Mouse (Mus musculus): ENCODE measurements at regions not wholly inside any gene's neighbourhood (a gene's known extent, or its start where the extent isn't known, plus 50 kb on each side); places are given as distances from the start of the nearest gene placed in this dataset.

DNA sequence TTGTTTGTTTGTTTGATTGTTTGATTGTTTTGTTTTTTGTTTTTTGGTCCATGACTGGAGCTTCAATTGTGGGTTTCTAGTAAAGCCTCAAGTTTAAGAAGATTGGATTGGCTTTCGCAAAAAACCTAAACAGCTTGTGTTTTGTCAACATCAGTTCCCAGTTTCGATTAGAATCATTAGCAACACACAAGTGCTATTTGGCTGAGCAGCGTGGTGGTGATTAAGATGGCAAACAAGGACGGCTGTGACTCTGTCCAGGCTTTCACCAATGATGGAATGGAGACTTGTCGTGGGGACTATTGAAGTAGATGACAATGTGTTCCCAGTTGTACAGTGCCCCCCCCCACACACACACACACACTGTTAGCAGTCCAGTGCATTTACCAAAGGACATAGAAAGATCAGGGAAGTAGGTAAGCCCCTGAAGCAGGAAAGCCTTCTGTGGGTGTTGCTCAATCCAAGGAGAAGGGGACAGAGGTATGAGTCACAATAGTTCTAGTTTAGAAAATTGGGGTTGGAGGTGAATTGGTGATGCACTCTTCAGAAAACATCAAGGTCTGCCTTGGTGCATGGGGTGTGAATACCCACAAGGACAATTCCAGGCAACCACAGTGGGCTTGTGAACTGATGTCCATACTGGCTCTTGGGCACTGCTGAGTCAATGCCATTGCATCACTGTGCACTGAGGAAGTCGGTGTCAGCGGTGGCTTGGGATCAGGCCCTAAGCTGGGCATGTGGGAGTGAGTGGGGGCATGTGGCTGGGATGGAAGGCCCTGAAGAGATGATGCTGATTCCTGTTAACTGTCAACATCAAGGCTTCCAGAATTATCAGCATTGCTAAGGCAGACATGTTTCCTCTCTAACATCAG, 174.5 kb upstream of the Cox10 start:
- DNase-seq (ENCODE audit: extremely low spot score in 1 of 2, low spot score in 2 of 2) = no peak
- intact Hi-C loops (cut with DNase I) = no loop called here

- intact Hi-C loops (cut with DNase I) = no loop called here
These were observed 157.6 kb upstream of the Cox10 start for GRCm38 (mm10) chr11:64236873-64237272.

DNA sequence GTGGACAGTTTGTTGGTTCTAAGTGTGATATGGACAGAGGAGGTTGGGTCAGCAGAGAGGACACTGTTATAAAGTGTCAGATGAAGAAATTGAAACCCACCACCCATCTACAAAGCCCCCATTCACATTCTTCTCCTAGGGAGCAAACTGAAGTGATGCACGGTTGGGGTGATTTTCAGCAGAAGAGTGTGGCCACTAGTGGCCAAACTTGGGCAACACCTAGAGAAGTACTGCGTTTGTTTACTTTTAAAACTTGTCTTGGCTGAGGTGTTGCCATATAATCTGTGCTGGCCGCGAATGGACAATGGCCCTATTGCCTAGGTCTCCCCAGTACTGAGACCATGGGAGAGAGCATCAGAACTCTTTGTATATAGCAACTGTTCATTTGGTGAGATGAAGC, 150.8 kb upstream of the Cox10 start:
- DNase-seq (ENCODE audit: extremely low spot score in 1 of 2, low spot score in 2 of 2) = no peak
- intact Hi-C loops (cut with DNase I) = no loop called here

More at GRCm38 (mm10) chr11:64236873-64237272, 157.6 kb upstream of the Cox10 start:
- no peak for DNase-seq (ENCODE audit: extremely low spot score in 1 of 2, low spot score in 2 of 2)

DNA sequence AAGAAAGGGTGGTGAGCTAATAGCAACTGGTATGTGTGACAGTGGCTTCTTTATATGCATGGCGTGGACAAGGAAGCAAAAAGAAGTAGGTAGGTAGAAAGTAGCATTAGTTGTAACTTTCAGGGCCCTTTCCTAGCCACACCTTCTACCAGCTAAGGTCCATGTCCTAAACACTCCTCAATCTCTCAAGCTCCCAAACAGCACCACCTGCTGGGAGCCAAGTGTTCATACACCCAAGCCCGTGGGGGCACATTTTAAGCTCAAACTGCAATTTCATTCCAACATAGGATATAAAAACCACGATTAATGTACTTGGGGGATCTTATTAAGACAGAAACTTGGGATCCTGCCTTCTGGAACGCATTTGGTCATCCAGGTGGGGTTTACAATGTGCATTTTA, 141.6 kb upstream of the Cox10 start:
- DNase-seq (ENCODE audit: extremely low spot score in 1 of 2, low spot score in 2 of 2) = no peak
- intact Hi-C loops (cut with DNase I) = no loop called here

DNA sequence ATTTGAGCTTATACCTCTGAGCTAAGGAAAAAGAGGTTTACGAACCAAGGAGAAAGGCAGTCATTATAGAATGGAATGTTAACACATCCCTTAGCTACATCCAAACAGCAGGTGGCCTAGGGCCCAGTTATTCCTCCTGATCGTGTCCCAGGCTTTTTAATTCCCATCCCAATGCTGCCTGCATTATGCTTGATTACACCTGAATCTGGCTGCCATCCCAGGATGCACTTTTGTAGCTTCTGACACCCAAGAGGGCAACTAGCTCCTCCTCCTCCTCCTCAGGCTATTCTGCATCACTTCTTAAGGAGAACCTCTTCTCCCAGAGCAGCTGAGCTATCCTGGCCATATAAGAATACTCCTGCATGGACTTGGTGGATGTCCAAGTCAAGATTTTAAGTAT, 137.9 kb upstream of the Cox10 start:
- no peak for DNase-seq (ENCODE audit: extremely low spot score in 1 of 2, low spot score in 2 of 2)
- intact Hi-C loops (cut with DNase I) = no loop called here

- intact Hi-C loops (cut with DNase I) = no loop called here
- DNase-seq (ENCODE audit: extremely low spot score in 1 of 2, low spot score in 2 of 2) = no peak
These were observed 131.6 kb upstream of the Cox10 start for GRCm38 (mm10) chr11:64210916-64211315.

- intact Hi-C loops (cut with DNase I) = no loop called here
- DNase-seq (ENCODE audit: extremely low spot score in 1 of 2, low spot score in 2 of 2) = no peak
These were observed 129.0 kb upstream of the Cox10 start for GRCm38 (mm10) chr11:64208306-64208705.

DNA sequence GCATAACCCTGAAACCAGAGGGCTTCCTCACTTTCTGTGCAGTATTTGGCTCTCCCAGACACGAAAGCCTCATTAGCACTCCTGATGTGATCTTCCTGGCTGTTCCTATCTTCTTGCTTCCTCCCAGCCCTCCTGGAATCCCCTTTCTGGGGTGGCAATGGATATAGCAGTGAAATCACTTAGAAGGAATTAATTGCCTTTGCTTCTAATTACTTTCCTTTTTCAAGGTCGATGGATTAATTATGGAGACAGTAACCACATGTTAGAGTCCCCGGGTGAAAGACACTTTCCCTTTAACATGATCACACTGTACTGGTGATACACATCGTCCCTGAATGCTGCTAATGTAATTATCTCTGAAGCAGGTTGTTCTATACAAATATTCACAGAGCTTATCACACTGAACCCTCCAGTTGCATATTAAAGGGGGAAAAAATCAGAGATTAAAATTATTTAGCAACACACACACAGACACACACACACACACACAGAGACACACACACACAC, 128.1 kb upstream of the Cox10 start:
- intact Hi-C loops (cut with DNase I) = no loop called here

GRCm38 (mm10) chr11:64206155-64206554, 126.9 kb upstream of the Cox10 start:
- intact Hi-C loops (cut with DNase I) = no loop called here
- DNase-seq (ENCODE audit: extremely low spot score in 1 of 2, low spot score in 2 of 2) = no peak

More for the DNA sequence above, 128.1 kb upstream of the Cox10 start:
- no peak for DNase-seq (ENCODE audit: extremely low spot score in 1 of 2, low spot score in 2 of 2)

GRCm38 (mm10) chr11:64205069-64205468, 125.8 kb upstream of the Cox10 start:
- intact Hi-C loops (cut with DNase I) = no loop called here

DNA sequence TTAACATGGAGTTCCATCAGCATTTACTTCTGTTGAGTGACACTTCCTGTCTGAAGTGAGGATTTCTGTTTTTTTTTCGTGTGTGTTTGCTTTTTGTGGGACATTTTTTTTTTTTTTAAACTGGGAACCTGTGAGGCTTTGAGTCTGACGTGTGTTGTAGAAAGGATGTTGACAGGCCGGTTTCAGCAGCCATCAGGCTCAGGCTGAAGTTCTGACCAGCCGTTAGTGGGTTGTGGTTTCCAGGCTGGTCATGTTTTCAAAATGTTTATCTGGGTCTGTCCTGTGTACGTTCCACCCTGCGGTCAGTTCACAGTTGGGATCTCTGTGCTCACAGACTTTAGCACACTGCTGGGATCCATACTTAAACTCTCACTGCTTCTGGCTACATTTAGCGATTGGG, 125.0 kb upstream of the Cox10 start:
- intact Hi-C loops (cut with DNase I) = no loop called here
- no peak for DNase-seq (ENCODE audit: extremely low spot score in 1 of 2, low spot score in 2 of 2)

More at GRCm38 (mm10) chr11:64205069-64205468, 125.8 kb upstream of the Cox10 start:
- no peak for DNase-seq (ENCODE audit: extremely low spot score in 1 of 2, low spot score in 2 of 2)

DNA sequence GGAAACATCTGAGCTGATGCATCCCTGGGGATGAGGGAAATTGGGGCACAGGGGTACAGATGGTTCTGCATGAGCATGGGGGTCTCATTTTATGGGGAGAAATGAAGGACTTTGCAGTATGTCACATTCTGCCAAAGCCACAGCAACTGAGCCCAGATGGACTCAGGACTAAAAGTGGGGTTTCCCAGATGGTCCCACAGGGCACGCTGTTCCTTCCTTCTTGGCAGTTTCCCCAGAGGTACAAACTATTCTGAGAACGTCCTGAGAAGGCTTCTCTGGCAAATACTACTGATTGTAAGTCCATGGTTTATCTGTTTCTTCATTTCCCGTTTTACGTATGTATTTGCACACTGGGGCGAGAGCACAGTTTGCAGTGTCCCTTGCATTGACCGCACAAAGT, 121.6 kb upstream of the Cox10 start:
- no peak for DNase-seq (ENCODE audit: extremely low spot score in 1 of 2, low spot score in 2 of 2)
- intact Hi-C loops (cut with DNase I) = no loop called here

- intact Hi-C loops (cut with DNase I) = no loop called here
- no peak for DNase-seq (ENCODE audit: extremely low spot score in 1 of 2, low spot score in 2 of 2)
These were observed 116.0 kb upstream of the Cox10 start for GRCm38 (mm10) chr11:64195272-64195671.

GRCm38 (mm10) chr11:64188701-64189100, 109.4 kb upstream of the Cox10 start:
- no peak for DNase-seq (ENCODE audit: extremely low spot score in 1 of 2, low spot score in 2 of 2)
- intact Hi-C loops (cut with DNase I) = no loop called here

GRCm38 (mm10) chr11:64187488-64188444, 108.5 kb upstream of the Cox10 start:
- no peak for DNase-seq (ENCODE audit: extremely low spot score in 1 of 2, low spot score in 2 of 2)
- intact Hi-C loops (cut with DNase I) = no loop called here

- intact Hi-C loops (cut with DNase I) = no loop called here
- DNase-seq (ENCODE audit: extremely low spot score in 1 of 2, low spot score in 2 of 2) = no peak
These were observed 107.7 kb upstream of the Cox10 start for GRCm38 (mm10) chr11:64187007-64187406.

DNA sequence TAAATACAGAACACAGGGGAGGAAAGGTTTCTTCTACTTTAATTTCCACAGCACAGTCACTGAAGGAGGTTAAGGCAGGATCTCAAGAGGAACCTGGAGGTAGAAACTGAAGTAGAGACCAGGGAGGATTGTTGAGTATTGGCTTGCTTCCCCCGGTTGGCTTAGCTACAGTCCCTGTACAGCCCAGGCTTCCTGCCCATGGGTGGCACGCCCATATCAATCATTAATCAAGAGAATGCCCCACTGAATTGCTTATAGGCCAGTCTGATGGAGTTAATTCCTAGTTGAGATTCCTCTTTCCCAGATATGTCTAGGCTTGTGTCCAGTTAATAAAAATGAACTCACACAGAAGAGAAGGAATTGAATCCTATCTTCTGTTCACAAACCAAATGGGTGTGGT, 107.3 kb upstream of the Cox10 start:
- intact Hi-C loops (cut with DNase I) = no loop called here
- no peak for DNase-seq (ENCODE audit: extremely low spot score in 1 of 2, low spot score in 2 of 2)

DNA sequence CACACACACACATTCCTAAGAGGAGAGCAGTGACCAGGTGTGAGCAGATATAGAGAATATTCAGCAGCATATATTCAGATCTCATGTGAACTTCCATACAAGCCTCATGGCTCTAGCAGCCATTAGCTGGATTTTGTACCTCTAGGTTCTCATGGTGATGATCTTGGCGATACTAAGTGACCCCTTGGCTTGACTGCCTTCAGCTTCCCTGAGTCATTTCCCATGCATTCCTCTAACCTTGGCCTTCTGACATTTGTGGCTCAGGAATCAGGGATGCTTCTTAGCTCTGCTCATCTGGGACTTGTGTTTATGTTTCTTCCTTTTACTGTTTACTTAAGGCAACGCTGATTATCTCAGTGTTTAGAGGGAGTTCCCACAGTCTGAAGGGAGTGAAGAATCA, 100.8 kb upstream of the Cox10 start:
- no peak for DNase-seq (ENCODE audit: extremely low spot score in 1 of 2, low spot score in 2 of 2)
- intact Hi-C loops (cut with DNase I) = no loop called here

- no peak for DNase-seq (ENCODE audit: extremely low spot score in 1 of 2, low spot score in 2 of 2)
- intact Hi-C loops (cut with DNase I) = no loop called here
These were observed 94.3 kb upstream of the Cox10 start for GRCm38 (mm10) chr11:64173421-64174062.

Measured in left cerebral cortex, postnatal 10 days (tissue).